Mouse (Mus musculus): ENCODE measurements at regions not wholly inside any gene's neighbourhood (a gene's known extent, or its start where the extent isn't known, plus 50 kb on each side); places are given as distances from the start of the nearest gene placed in this dataset.
A peak's percentile ranks its signal among the peaks of the same experiment; 100 is the strongest.

- peak in 1 of 2 experiments; percentile 55 for DNase-seq (ENCODE audit: inconsistent age in 2 of 2, low spot score in 1 of 2)
Observed at GRCm38 (mm10) chr4:125932036-125932756, 92.2 kb upstream of the Csf3r start.

GRCm38 (mm10) chr4:125936357-125936756, 88.0 kb upstream of the Csf3r start:
- peak in 1 of 2 experiments; percentile 62 for DNase-seq (ENCODE audit: inconsistent age in 2 of 2, low spot score in 1 of 2)

GRCm38 (mm10) chr4:125938186-125938585, 86.2 kb upstream of the Csf3r start:
- DNase-seq (ENCODE audit: inconsistent age in 2 of 2, low spot score in 1 of 2), result peak; percentile 41 to 82

GRCm38 (mm10) chr4:125941266-125941665, 83.1 kb upstream of the Csf3r start:
- peak; percentile 32 to 83 for DNase-seq (ENCODE audit: inconsistent age in 2 of 2, low spot score in 1 of 2)

GRCm38 (mm10) chr4:125941916-125942315, 82.4 kb upstream of the Csf3r start:
- peak; percentile 41 to 89 for DNase-seq (ENCODE audit: inconsistent age in 2 of 2, low spot score in 1 of 2)

GRCm38 (mm10) chr4:125945062-125945461, 79.3 kb upstream of the Csf3r start:
- no peak for DNase-seq (ENCODE audit: inconsistent age in 2 of 2, low spot score in 1 of 2)

GRCm38 (mm10) chr4:125959426-125959825, 64.9 kb upstream of the Csf3r start:
- no peak for DNase-seq (ENCODE audit: inconsistent age in 2 of 2, low spot score in 1 of 2)

- no peak for DNase-seq (ENCODE audit: inconsistent age in 2 of 2, low spot score in 1 of 2)
Observed at GRCm38 (mm10) chr4:125960704-125961279, 63.6 kb upstream of the Csf3r start.

GRCm38 (mm10) chr4:125962677-125963076, 61.7 kb upstream of the Csf3r start:
- DNase-seq (ENCODE audit: inconsistent age in 2 of 2, low spot score in 1 of 2), result peak; percentile 64 to 91
